Mouse (Mus musculus) embryo, embryonic 10.5 days (tissue): ENCODE data around the gene Dbt.
A peak's percentile ranks its signal among the peaks of the same experiment; 100 is the strongest.

Source experiments
- DNase-seq: peaks from one replicate; pipeline ENCODE4 v3.0.0-alpha.2; 2015; ENCODE audit warnings: low spot score

Gene Dbt

DNA sequence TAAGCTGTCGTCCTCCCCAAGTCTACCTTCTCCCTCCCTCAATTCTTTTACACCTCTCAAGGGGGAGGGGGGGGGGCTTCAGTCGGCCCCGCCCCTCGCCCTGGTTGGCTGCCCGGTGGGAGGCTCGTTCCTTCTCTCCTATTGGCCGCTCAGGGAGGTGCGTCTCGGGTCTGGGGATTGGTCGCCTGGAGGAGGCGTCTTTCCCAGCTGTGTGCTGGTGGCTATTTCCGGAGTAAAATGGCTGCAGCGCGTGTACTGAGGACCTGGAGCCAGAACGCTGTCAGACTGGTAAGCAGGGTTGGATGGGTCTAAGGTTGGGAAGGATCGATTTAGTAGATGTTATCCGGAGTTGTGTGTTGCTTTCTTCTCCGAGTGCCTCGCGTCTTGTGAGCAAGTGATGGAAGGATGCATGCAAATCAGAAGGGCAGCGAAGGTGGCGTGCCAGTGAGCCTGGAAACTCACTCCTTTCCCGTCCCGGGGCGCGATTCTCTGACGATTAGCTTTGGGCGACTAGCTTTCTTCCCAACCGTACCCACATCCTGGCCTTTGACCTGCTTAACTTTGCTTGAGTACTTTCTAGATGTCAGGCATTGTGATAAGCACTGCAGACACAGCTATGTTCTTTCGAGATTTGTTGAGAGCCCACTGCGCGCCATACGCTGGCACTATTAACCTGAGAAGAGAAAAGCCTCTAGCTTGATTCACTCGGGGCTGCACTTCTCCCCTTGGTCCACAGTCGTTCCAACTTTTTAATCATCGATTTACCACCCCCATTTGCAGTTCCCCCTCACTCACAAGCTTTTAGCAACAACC is at the start of gene Dbt:
Gene Dbt, plus strand, starts transcription at position 167 of the 813 bp plus-strand sequence.
- peak; percentile 94 for DNase-seq

DNA sequence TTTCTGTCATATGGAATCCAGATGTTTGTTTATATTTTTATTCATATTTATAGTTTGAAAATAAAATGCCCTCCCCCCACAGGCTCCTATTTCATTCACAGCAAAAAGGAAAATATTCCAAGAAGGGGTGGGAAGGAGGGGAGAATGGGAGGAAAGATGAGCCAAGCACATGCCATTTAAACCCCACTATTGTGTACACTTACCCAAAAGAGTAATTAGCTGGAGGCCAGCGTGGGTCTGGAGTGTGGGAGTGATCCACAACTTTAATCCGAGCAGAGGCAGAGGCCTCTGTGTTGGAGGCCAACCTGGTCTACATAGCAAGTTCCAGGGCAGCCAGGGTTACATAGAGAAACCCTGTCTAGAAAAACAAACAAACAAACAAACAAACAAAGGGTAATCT is 48.6 kb upstream of the Dbt start:
- no peak for DNase-seq

DNA sequence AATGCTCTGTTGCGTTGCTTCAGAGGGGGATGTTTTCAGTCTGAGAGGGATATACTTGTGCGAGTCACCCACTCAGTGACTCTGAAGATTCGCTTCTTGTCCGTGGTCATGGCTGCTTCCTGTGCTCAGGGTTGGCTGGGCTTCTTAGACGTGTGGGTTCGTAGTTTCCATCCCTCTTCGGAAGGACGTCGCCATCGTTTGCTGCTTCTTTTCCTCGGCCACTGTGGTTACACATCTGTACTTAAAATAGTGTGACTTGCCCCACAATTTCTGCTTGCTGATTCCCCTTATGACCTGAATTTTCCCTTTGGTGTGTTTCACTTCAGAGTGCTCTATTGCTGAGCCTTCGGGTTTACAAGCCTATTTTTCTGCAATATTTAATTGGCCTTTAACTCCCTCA is 47.2 kb upstream of the Dbt start:
- no peak for DNase-seq

DNA sequence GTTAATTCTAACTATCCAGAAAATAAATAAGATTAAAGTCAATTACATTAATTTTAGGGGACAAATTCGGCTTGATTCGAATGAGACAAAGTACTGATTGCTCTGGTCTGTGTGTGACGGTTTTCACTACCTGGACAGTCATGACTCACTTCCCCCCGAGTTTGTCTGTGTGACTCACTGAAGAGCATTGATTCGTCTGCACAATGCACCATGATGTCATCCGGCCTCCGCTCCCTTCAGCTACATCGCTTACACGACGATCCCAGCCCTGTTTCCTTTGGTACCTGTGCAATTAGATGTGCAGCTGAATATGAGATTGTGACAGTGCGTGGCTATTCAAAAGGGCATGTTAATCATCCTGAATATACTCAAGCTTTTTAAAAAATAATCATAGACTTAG is 38.3 kb upstream of the Dbt start:
- no peak for DNase-seq

DNA sequence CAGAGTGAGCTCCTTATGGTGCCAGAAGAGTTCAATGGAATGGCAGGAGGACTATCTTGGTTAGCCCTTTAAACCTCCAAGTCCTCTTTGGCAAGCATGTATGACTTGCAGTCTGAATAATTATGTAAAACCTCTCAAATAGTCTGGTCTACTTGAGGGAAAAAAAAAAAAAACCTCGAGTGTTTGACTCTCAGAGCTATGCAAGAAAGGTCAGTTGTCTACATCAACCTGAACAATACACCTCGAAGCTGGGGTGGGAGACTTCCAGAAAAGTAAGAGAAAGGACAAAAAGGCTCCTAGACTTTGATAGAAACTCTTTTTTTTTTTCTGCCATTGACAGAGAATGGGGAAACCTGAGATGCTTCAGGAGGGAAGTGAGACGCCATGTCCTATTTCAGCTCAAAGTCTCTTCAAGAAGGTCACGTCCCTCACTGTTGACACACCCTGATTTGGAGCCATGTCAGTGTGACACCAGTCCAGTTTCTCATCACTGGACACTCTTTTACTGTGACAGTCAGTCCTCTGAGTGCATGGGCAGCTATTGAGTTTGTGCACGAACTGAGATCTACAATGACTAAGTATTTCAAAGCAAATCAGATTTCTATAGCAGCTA is 36.1 kb upstream of the Dbt start:
- DNase-seq: no peak

DNA sequence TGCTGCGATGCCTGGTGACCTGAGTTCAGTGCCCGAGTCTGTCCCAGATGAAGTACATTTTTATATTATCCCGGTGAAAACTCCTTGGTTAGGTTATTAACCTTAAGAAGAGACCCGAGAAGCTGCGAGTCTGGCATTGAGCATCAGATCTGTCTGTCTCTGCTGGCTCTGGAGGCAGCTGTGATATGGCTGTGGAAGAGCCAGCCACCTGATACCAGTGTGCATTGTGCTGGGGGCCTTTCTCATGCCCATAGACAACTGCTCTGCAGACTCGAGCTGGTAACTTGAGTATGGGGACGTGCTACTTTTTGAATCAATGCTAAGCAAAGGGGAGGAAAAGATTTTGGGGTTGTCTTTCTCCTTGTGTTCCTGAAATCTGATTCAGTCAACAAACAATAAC is 35.5 kb upstream of the Dbt start:
- no peak for DNase-seq

DNA sequence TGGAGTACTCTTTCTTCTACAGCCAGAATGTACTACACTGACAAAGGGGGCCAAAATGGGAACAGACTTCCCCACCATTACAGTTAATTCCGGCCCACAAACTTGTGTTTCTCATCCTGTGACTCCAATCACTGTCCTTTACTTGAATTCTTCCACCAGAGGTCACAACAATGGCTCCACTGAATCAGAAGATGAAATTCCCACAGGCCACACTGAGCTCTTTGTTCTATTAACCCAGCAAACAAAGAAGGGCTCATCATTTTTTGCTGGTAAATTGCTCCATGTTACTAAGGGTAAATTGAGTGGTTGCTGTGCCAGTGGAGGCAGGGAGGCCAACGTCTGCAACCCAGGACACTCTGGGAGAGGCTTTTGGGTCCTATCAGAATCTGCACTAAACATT is 32.8 kb upstream of the Dbt start:
- peak; percentile 47 for DNase-seq

DNA sequence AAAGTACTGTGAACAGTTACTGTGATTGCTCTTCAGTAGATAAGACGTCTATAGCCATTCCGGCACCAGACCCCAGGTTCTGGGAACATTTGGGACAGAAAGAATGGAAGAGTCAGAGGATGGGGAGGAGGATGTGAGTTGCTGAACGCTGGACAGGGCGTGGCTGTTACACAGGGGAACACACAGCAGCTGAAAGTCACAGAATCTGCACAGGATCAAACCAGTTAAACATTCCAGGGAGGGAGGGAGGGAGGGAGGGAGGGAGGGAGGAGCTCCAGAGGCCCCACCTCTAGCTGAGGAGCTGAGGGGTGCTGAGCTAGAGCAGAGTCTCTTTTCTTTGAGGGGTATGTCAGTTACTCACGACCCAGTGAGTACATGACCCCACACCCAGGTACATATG is 31.9 kb upstream of the Dbt start:
- peak; percentile 18 for DNase-seq

DNA sequence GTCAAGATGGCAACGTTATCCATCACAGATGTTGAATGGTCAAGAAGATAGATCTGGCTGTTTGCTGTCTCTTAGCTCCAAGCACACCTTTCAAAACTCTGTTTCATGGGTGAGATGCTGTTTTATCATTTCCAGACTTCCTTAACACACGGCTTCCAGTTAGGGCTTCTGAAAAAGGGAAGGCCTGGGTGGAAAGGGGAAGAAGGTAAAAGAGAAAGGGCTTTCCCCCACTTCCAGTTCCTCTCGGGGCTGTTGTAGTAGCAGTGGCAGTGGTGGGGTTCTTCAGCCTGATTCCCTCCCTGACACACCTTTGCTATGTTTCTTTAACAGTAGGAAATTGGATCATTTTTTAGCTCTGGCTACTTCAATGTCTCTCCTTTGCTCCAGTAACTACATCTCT is 30.1 kb upstream of the Dbt start:
- no peak for DNase-seq

DNA sequence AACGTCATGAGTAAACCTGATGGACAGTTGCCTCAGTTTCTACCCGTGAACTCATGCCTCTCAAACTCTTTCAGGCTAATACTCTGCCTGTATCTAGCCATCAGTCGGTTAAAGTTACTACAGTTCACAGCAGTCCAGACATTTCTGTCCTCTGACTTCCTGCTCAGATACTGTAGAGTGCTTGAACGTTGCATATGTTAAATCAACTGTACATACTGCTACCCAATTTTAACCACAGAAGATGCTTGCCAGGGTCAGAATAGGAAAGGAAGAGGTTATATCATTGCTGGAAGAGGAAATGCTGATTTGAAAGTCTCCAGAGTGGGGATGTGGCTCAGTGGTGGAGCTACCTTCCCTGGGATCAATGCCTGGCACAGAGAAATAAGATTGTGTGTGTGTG is 29.6 kb upstream of the Dbt start:
- no peak for DNase-seq

DNA sequence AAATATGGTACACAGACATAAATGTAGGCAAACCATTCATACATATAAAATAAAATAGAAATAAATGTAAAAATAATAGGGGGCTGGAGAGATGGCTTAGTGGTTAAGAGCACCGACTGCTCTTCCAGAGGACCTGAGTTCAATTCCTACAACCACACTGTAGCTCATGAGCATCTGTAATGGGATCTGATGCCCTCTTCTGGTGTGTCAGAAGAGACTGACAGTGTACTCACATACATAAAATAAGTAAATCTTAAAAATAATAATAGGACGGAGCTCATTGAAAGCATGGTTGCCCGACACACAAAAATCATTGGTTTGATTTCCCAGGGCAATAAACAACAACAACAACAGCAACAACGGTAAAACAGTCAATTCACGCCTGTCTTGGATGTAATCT is 21.9 kb upstream of the Dbt start:
- no peak for DNase-seq

DNA sequence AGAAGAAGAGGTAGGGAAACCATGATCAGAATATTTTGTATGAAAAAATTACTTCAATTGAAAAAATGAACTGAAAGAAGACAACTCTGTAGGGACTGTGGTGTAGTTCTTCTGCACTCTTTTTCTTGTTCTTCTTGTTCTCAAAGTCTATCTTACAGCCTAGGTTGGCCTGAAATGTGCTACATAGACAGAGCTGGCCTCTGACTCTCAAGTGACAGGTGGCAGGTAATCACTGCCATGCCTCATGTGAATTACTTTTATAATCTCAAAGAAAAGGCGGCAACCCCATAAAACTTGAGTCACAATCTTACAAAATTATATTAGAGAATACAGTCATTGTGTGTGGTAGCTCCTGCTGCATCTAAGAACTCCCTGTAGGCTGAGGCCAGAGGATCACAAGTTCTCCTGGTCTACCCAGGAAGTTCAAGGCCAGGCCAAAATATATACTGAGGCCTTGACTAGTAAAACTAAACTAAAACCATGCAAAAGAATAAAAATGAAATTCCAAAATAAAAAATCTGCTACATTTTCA is 20.9 kb upstream of the Dbt start:
- no peak for DNase-seq

DNA sequence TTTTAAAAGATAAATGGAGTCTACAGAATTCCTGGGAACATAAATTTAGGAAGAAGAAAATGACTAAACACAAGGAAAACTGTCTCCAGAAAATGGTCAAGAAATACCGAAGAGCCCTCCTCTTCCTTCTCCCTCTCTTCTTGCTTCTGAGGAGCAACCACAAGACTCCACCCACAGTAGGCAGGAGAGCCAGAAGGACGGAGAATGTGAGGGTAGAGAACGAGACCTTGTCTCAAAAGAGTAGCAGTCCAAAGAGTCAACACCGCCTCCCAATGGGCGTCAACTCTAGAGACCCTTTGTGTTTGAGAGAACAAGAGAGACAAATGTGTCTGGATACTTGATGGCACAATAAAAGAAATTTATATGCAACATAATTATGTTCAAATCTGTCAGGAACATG is 19.2 kb upstream of the Dbt start:
- DNase-seq: no peak

DNA sequence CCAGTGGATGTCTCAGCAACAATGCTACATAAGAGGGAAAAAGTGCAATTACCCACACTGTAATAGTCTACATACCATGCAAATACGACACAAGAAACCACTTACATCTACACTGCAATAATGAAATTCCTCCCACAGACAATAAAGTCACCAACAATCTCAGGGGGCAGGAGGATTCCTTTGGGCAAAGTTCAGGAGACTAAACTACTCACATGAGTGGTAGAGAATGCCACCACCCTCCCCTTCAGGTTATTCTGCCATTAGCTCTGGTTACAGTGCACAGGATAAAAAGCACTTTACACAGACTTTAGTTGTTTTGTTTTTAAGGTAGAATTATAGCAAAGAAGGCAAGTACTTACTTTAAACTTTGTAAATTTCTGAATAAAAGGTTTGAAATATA is 17.2 kb upstream of the Dbt start:
- DNase-seq: no peak

DNA sequence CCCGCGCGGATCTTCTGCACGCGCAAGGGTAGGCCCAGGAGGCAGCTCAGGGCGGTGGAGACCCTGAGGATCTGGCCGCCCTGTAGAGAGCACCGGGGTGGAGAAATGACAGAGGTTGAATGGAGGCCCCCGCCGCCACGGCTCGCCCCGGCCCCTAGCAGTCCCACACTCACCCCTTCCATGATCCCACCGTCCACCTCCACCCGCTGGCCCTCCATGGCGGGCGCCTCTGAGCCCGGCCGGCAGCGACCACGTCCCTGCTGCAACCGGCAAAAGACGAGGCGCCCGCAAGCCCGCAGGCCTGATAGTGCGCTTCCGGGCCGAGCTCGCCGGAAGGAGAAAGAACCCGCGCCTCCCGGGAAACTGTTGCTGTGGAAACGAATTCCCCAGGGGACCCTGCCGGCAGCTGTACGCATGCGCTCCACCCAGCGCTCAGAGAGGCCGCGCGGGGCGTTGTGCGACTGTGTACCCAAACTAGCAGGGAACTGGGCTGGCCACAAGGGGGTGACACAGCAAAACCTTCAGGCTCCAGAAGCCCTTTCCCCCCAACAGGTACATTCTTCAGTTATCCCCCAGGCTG is 5.0 kb upstream of the Dbt start, which contains the start of gene Rtca:
Gene Rtca, minus strand, starts transcription at position 437 of the 580 bp plus-strand sequence.
- peak; percentile 99 for DNase-seq

DNA sequence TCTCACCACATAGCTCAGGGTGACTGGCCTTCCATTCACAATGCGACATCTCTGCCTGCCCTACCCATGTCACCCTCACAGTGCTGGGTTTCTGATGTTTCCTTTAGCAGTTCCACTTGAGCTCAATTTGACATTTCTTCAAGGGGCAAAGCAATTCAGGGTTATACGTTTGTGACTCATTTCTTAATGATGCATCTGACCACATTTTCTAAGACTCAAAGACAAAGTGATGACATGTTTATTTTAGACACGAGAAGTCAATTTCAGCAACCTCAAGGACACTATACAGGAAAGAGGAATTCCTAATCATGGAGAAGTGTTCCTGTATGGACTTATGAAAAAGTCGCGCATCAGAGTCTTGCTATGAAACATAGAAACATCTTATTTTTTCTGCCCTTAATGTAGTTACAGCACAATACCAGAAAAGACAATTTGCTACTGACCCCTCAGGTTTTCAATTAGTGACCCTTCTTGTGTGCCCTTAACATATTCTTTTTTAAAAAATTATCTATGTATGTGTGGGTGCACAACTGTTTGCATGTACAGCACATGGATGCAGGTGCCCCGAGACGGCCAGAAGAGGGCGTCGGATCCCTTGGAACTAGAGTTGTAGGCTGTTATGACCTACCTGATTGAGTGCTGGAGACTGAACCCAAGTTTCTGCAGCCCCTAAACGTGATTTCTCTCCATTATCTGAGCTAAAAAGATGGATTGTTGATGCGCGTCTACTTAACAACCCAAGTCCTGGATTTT is 543 bp upstream of the Dbt start:
- DNase-seq: no peak

DNA sequence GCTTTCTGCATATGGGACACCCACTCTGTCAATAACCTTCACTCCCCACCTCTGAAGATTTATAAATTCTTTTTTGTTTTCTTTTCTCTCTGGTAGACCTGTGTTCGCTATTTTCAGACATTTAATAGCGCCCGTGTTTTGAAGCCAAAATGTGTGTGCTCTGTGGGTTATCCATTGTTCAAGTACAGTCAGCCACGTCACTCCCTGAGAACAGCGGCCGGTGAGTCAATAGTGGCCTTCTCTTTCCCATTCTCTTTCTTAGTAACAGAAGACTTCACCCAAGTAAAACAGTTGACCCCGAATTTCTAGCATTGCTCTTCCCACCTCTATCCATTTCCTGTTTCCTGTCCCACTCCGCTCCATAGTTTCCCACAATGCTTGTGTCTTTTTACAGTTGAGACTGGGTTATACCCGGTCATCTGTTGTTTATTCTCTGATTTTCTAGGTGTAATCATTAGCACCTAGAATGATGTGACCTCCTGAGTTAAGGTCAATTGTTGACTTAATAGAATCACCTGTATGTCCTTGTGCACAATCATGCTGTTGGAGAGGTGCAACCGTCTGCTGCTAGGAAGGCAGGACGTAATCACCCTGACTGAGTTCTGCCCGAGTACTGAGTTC is 7.4 kb downstream of the Dbt start:
- no peak for DNase-seq

DNA sequence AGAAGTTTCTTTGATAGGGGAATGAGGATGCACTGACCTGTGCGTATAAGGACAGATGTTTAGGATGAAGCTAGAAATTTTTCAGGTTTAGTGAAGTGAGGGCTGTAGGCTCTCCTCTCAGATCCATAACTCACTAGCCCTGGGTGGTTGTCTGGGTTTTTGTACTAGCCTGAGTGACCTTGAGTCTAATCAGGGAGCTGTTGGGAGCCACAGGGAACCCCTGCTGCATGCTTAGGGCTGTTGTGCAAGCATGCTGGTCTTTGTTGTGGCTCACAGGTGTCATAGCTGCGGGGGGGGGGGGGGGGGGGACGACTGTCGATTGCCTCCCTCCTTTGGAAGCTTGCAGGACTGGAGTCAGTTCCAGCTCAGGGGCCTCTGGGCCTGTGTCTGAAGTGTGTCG is 16.9 kb downstream of the Dbt start:
- DNase-seq: no peak

DNA sequence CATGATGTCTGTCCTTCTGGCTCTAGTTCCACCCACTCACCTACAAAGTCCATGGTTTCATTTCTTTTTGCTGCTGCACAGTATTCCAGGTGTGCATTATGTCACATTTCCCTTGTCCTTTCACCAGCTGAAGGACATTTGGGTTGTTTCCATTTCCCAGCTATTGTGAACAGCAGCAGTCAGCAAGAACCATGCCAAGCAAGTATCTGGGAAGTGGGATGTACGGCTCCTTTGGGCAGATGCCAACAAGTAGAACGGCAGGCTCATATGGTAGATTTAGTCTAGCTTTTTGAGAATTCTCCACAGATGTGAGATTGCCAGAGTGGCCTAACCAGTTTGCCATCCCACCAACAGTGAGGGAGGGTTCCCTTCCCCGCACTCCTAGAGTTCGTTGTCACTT is 18.0 kb downstream of the Dbt start:
- no peak for DNase-seq

DNA sequence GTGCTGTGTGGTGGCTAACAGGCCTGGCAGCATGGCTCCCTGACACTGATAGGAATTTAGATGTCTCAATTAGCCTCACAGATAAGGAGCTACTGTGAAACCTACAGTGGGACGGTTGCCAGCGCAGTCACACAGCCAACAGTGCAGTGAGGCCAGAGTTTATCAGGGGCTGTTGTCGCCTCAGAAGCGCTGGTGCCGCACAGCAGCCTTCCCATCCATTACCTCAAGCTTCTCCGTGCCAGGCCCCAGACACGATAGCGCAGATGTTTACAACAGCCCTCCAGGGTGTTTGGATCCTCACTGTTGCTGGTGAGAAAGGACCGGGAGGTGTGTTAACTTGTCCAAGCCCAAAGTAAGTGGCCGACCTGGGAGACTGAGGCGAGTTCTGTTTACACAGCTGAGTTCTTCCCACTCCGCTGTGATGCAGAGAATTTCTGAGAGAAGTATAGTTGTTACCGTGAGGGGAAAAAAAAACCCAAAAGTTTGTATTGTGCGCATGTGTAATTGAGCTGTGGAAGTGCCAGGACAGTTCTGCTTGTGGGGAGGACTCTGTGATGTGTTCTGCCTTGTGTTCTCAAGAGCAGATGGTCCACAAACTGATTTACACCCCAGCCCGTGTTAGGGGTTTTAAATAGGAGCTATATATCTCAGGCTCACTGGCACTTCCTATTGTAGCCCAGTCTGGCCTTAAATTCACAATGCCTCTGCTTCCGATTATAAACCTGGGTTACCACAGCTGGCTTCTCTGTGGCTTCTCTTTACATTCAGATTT is 23.7 kb downstream of the Dbt start:
- DNase-seq: peak; percentile 51

DNA sequence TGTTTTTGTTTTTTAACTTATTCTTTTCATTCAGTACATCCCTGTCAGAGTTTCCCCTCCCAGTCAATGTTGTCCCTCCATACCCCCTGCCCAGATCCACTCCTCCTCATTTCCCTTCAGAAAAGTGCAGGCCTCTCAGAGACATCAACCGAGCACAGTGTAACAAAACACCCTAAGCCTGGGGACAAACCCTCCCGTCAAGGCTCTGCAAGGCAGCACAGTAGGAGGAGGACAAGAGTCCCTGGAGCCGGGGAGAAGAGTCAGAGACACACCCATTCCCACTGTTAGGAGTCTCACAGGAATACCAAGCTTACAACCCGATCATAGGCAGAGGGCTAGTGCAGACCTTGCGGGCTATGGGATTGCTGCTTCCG is 24.3 kb downstream of the Dbt start:
- DNase-seq: peak; percentile 45
